Mouse (Mus musculus) cortical plate, adult 2 months (tissue): ENCODE results near the gene Pdss2.

Experiments
- CTCF ChIP-seq: fragments of 200-500 bp; IDR thresholded peaks from 2 replicates; pipeline ENCODE4 v1.5.1; 2011; ENCODE audit warnings: mild to moderate bottlenecking, control low read depth, low read length; ENCODE audit not compliant: insufficient read depth; ENCODE audit errors: extremely low read depth
- POLR2A ChIP-seq: fragments of 200-500 bp; IDR thresholded peaks from 2 replicates; pipeline ENCODE4 v1.6.1; 2011; ENCODE audit warnings: mild to moderate bottlenecking, low read length, control low read depth; ENCODE audit not compliant: insufficient read depth; ENCODE audit errors: extremely low read depth

GRCm38 (mm10) chr10:43409506-43410230 lies 188.4 kb downstream of the Pdss2 start:
- TF ChIP-seq POLR2A (no peak), CTCF (no peak)
